Mouse (Mus musculus) G1E (cell line): ENCODE data around the gene Cdh13. TPM values are rescaled to one million over a fixed set of nuclear protein-coding genes. Genes with fewer than 3 reads are reported as not detected.

Source experiments
- ATAC-seq: 2 replicates; pipeline ENCODE4 v1.8.0; 2016; ENCODE audit warnings: mild to moderate bottlenecking; ENCODE audit not compliant: insufficient number of reproducible peaks, poor library complexity, low FRiP score, severe bottlenecking; ENCODE audit errors: extremely low read depth
- DNase-seq: peaks from one replicate; pipeline ENCODE4 v3.0.0; 2012; ENCODE audit warnings: low spot score
- H3K27me3 ChIP-seq: 2 replicates; pipeline ENCODE4 v1.6.1; 2012; ENCODE audit warnings: mild to moderate bottlenecking, low read length, inconsistent platforms; ENCODE audit not compliant: insufficient read depth
- H3K36me3 ChIP-seq: replicated peaks from 2 replicates; pipeline ENCODE3; 2012; ENCODE audit warnings: mild to moderate bottlenecking, inconsistent platforms
- H3K4me1 ChIP-seq: 2 replicates; pipeline ENCODE4 v1.6.1; 2012; ENCODE audit warnings: low read depth, low read length, inconsistent platforms, mixed read lengths; ENCODE audit not compliant: insufficient read depth
- H3K4me3 ChIP-seq: 2 replicates; pipeline ENCODE4 v1.5.1; 2012; ENCODE audit warnings: low read depth, mild to moderate bottlenecking, inconsistent platforms, low read length, moderate library complexity, mixed read lengths
- H3K9me3 ChIP-seq: replicated peaks from 2 replicates; pipeline ENCODE4 v1.6.1; 2012; ENCODE audit warnings: inconsistent platforms
- CTCF ChIP-seq: IDR thresholded peaks from 2 replicates; pipeline ENCODE4 v1.5.1; 2012; ENCODE audit warnings: low read depth, low read length, inconsistent platforms, mixed read lengths
- GATA1 ChIP-seq: IDR thresholded peaks from 2 replicates; pipeline ENCODE4 v1.6.1; 2012; ENCODE audit warnings: borderline replicate concordance, low read length, inconsistent platforms, mixed read lengths
- GATA2 ChIP-seq: IDR thresholded peaks from 2 replicates; pipeline ENCODE4 v1.6.1; 2012; ENCODE audit warnings: low read depth, low read length, inconsistent platforms, borderline replicate concordance
- POLR2AphosphoS5 ChIP-seq: IDR thresholded peaks from 2 replicates; pipeline ENCODE4 v1.6.1; 2012; ENCODE audit warnings: low read depth, low read length, inconsistent platforms; ENCODE audit not compliant: insufficient replicate concordance
- TAL1 ChIP-seq: conservative IDR thresholded peaks from 2 replicates; pipeline ENCODE4 v1.6.1; 2012; ENCODE audit warnings: low read depth, low read length, inconsistent platforms, mixed read lengths
- polyA plus RNA-seq: library from polyadenylated mRNA; stranded (reverse); fragments of >175 nt; gene quantifications from 2 replicates; pipeline ENCODE4 v1.2.3, GENCODE M21; 2012
- total RNA-seq, 2 experiments: library from RNA; stranded (forward) in 1 of 2; stranded (reverse) in 1 of 2; fragments of 200-1000 nt in 1 of 2; fragments of >200 nt in 1 of 2; fragmentation: Nextera tagmentation in 1 of 2; gene quantifications; 2 replicates each; pipeline ENCODE4 v1.2.3; 2014 to 2017

Cdh13 gene
- total and polyA plus RNA-seq, 3 experiments = 0.22 TPM; not detected in 2

GRCm38 (mm10) chr8:118794886-118795285 lies 511.4 kb downstream of the Cdh13 start:
- peaks cover 70% of the 10 kb centered on the region for H3K9me3 ChIP-seq
- DNase-seq (no peak), ATAC-seq (no peak)

GRCm38 (mm10) chr8:118796491-118796890 lies 513.0 kb downstream of the Cdh13 start:
- no peak overlapping the region for H3K4me3 ChIP-seq
- no peaks in the 10 kb centered on the region for H3K27me3 ChIP-seq
- no peaks in the 10 kb centered on the region for H3K4me1 ChIP-seq
- peaks cover 72% of the 10 kb centered on the region for H3K9me3 ChIP-seq
- TF ChIP-seq POLR2AphosphoS5 (no peak), GATA1 (no peak), GATA2 (no peak), CTCF (no peak), TAL1 (no peak)
- ATAC-seq (no peak), DNase-seq (no peak)
- H3K36me3 ChIP-seq = no peaks in the 10 kb centered on the region

More at GRCm38 (mm10) chr8:118794886-118795285, 511.4 kb downstream of the Cdh13 start:
- TF ChIP-seq CTCF (no peak), GATA2 (no peak), TAL1 (no peak), GATA1 (no peak), POLR2AphosphoS5 (no peak)
- H3K27me3 ChIP-seq = no peaks in the 10 kb centered on the region
- no peaks in the 10 kb centered on the region for H3K36me3 ChIP-seq
- H3K4me3 ChIP-seq = no peak overlapping the region
- H3K4me1 ChIP-seq = no peaks in the 10 kb centered on the region

- Histone ChIP-seq H3K27me3 (no peaks in the 10 kb centered on the region), H3K9me3 (peaks cover 73% of the 10 kb centered on the region), H3K36me3 (no peaks in the 10 kb centered on the region), H3K4me1 (no peaks in the 10 kb centered on the region), H3K4me3 (no peak overlapping the region)
- ATAC-seq = no peak
- no peak for TF ChIP-seq TAL1
- no peak for TF ChIP-seq GATA2
- TF ChIP-seq GATA1 = no peak
- no peak for TF ChIP-seq CTCF
- TF ChIP-seq POLR2AphosphoS5 = no peak
- no peak for DNase-seq
Measured at GRCm38 (mm10) chr8:118797127-118797526, 513.6 kb downstream of the Cdh13 start.

- no peak overlapping the region for H3K4me3 ChIP-seq
- DNase-seq = no peak
- TF ChIP-seq TAL1 (no peak), GATA1 (no peak), CTCF (no peak), GATA2 (no peak), POLR2AphosphoS5 (no peak)
- no peaks in the 10 kb centered on the region for H3K36me3 ChIP-seq
- ATAC-seq = no peak
- peaks cover 66% of the 10 kb centered on the region for H3K9me3 ChIP-seq
- H3K4me1 ChIP-seq = no peaks in the 10 kb centered on the region
- no peaks in the 10 kb centered on the region for H3K27me3 ChIP-seq
Measured at GRCm38 (mm10) chr8:118803168-118803567, 519.6 kb downstream of the Cdh13 start.

- H3K4me3 ChIP-seq = no peak overlapping the region
- no peak for DNase-seq
- ATAC-seq = no peak
- no peaks in the 10 kb centered on the region for H3K4me1 ChIP-seq
- no peaks in the 10 kb centered on the region for H3K36me3 ChIP-seq
- H3K27me3 ChIP-seq = no peaks in the 10 kb centered on the region
- peaks cover 68% of the 10 kb centered on the region for H3K9me3 ChIP-seq
- no peak for TF ChIP-seq POLR2AphosphoS5
- TF ChIP-seq GATA2 = no peak
- TF ChIP-seq GATA1 = no peak
- TF ChIP-seq TAL1 = no peak
- TF ChIP-seq CTCF = no peak
Measured at GRCm38 (mm10) chr8:118809660-118810059, 526.1 kb downstream of the Cdh13 start.

- Histone ChIP-seq H3K4me1 (no peaks in the 10 kb centered on the region), H3K9me3 (peaks cover 74% of the 10 kb centered on the region), H3K27me3 (no peaks in the 10 kb centered on the region), H3K36me3 (no peaks in the 10 kb centered on the region), H3K4me3 (no peak overlapping the region)
- TF ChIP-seq CTCF (no peak), POLR2AphosphoS5 (no peak), TAL1 (no peak), GATA2 (no peak), GATA1 (no peak)
- ATAC-seq (no peak), DNase-seq (no peak)
Measured at GRCm38 (mm10) chr8:118815055-118815454, 531.5 kb downstream of the Cdh13 start.

GRCm38 (mm10) chr8:118826761-118827160 lies 543.2 kb downstream of the Cdh13 start:
- H3K9me3 ChIP-seq = peaks cover 70% of the 10 kb centered on the region
- H3K4me3 ChIP-seq = no peak overlapping the region
- TF ChIP-seq POLR2AphosphoS5 (no peak), CTCF (no peak), GATA2 (no peak), GATA1 (no peak), TAL1 (no peak)
- ATAC-seq (no peak), DNase-seq (no peak)
- no peaks in the 10 kb centered on the region for H3K4me1 ChIP-seq
- no peaks in the 10 kb centered on the region for H3K27me3 ChIP-seq
- no peaks in the 10 kb centered on the region for H3K36me3 ChIP-seq
